Mouse (Mus musculus): ENCODE results near the gene Mical1. TPM values are rescaled to one million over a fixed set of nuclear protein-coding genes. Genes with fewer than 3 reads are reported as not detected.
A peak's percentile ranks its signal among the peaks of the same experiment; 100 is the strongest.

Gene Mical1
- total and polyA plus RNA-seq, 2 experiments from 2014 or later, result 32.1 to 40.0 TPM

DNA sequence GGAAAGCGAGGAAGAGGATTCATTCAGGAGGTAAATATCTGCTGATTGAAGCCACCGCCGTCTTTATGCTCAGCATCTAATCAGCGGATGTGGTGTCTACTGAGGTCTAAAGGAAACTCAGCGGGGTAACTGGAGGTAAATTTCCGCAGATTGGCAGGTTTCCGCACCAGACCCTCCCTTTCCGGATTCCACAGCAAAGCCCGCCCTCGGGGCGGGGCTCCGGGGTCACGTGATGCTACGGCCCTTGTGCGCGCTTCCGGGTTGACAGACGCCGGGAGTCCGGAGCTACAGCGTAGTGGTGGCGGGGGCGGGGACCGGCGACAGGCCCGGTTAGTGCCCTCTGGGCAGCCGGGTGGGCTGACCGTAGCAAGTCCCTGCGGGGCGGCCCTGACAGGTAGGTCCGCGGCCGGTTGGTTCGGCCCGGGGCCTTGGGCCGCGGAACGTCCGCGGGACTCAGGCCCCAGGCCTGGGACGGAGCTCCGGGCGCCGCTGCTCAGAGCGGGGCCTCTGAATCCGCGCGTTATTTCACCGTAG lies 25.9 kb upstream of the Mical1 start, which contains the start of gene Zbtb24:
Zbtb24 (plus strand) TSS at position 247 of the 534 bp plus-strand sequence.
- H3K27me3 ChIP-seq (ENCODE audit: insufficient read depth, low read length), result no peaks in the 10 kb centered on the region
- peak within 1 kb of the TSS; percentile 62 for H3K27ac ChIP-seq (ENCODE audit: low read depth, low read length)
- peak within 1 kb of the TSS; percentile 86 for H3K4me3 ChIP-seq (ENCODE audit: low read depth, low read length)
- peak; percentile 96 for DNase-seq
- under 1% methylated on average over 49 of the region's 49 CpGs for WGBS
- peaks cover 13% of the 10 kb centered on the region; the same call in 1 of the 2 replicates for H3K4me1 ChIP-seq (ENCODE audit: insufficient read depth)
- H3K4me2 ChIP-seq (ENCODE audit: low read depth), result peak within 1 kb of the TSS; percentile 52
- H3K9ac ChIP-seq, result peak within 1 kb of the TSS; percentile 80
- peak; percentile 97 for ATAC-seq
- H3K36me3 ChIP-seq (ENCODE audit: insufficient read depth), result peaks cover 17% of the 10 kb centered on the region; the same call in 1 of the 2 replicates
- no peak for TF ChIP-seq CTCF (IDR thresholded peaks at IDR 0.05; ENCODE audit: low read depth)
- no peaks in the 10 kb centered on the region for H3K9me3 ChIP-seq (ENCODE audit: low read length)

DNA sequence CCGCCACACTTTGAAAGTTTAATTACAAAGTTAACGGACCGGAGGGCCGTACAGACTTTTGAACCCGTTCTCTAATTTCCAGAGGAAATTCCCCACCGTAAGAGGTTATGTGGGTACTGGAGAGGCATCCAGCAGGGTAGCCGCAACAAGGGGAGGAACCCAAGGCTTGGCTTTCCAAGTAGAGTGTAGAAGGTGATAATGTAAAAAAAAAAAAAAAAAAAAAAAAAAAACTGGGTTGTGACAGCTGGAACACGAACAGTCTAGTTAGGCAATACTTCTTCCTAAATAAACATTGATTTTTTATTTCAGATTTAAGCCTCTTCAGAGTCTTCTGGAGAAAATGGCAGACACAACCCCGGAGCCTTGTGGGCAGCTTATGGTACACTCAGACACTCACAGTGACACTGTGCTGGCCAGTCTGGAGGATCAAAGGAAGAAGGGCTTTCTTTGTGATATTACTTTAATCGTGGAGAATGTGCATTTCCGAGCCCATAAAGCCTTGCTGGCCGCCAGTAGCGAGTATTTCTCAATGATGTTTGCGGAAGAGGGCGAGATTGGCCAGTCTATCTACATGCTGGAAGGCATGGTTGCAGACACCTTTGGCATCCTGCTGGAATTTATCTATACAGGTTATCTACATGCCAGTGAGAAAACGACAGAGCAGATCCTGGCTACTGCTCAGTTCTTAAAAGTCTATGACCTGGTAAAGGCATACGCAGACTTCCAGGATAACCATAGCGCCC lies 25.2 kb upstream of the Mical1 start:
- no peak for ATAC-seq
- WGBS, result 53% methylated on average over 18 of the region's 18 CpGs

DNA sequence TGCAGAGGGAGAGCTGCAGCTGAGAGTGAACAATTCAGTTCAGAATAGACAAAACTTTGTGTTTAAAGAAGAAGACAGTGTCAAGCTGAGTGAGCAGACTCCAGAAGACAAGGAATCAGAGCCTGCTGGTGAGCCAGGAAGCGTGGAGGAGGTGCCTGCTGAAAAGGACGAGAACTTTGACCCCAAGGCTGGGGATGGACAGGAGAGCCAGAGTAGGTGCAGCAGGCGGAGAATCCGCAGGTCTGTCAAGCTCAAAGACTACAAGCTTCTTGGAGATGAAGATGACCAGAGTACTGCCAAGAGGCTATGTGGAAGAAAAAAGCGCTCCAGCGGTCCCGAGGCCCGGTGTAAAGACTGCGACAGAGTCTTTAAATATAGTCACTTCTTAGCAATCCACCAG lies 24.5 kb upstream of the Mical1 start:
- no peak for TF ChIP-seq CTCF (IDR thresholded peaks at IDR 0.05; ENCODE audit: low read depth)
- WGBS, result 95% methylated on average over 9 of the region's 9 CpGs
- no peak overlapping the region for H3K27ac ChIP-seq (ENCODE audit: low read depth, low read length)

More for the DNA sequence above, 25.2 kb upstream of the Mical1 start:
- no peak for DNase-seq
- Histone ChIP-seq H3K4me1 (ENCODE audit: insufficient read depth) (peaks cover 13% of the 10 kb centered on the region; the same call in 1 of the 2 replicates), H3K27ac (ENCODE audit: low read depth, low read length) (peak overlapping the region; percentile 62), H3K36me3 (ENCODE audit: insufficient read depth) (peaks cover 21% of the 10 kb centered on the region), H3K4me3 (ENCODE audit: low read depth, low read length) (peak overlapping the region; percentile 86), H3K4me2 (ENCODE audit: low read depth) (peak overlapping the region; percentile 52), H3K9ac (peak overlapping the region; percentile 80), H3K27me3 (ENCODE audit: insufficient read depth, low read length) (no peaks in the 10 kb centered on the region), H3K9me3 (ENCODE audit: low read length) (no peaks in the 10 kb centered on the region)
- TF ChIP-seq CTCF (IDR thresholded peaks at IDR 0.05; ENCODE audit: low read depth), result no peak

DNA sequence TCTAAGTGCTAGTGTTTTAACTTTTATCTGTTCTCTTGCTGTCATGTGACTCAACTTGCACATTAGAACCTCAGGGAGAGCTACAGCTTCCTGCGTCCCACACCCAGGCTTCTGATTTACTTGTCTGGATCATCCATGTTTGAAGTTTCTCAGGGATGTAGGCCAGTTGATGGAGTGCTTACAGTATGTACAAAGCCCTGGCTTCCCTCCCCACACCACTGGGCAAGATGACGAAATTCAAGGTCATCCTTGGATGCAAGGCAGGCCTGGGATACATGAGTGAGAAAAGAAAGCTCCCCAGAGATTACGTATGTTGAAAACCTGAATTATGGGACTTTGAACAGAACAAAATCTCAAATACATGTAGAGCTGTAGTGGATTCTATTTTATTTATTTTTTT lies 23.3 kb upstream of the Mical1 start:
- no peak overlapping the region for H3K4me2 ChIP-seq (ENCODE audit: low read depth)
- no peaks in the 10 kb centered on the region for H3K9me3 ChIP-seq (ENCODE audit: low read length)
- WGBS, result 92% methylated on average over 3 of the region's 3 CpGs
- no peak for ATAC-seq
- H3K36me3 ChIP-seq (ENCODE audit: insufficient read depth), result peaks cover 30% of the 10 kb centered on the region
- TF ChIP-seq CTCF (IDR thresholded peaks at IDR 0.05; ENCODE audit: low read depth), result no peak
- no peak for DNase-seq
- H3K9ac ChIP-seq, result no peak overlapping the region
- H3K27ac ChIP-seq (ENCODE audit: low read depth, low read length), result no peak overlapping the region
- H3K4me1 ChIP-seq (ENCODE audit: insufficient read depth), result peaks cover 13% of the 10 kb centered on the region; the same call in 1 of the 2 replicates
- no peak overlapping the region for H3K4me3 ChIP-seq (ENCODE audit: low read depth, low read length)
- H3K27me3 ChIP-seq (ENCODE audit: insufficient read depth, low read length), result no peaks in the 10 kb centered on the region

More for the DNA sequence above, 24.5 kb upstream of the Mical1 start:
- H3K4me2 ChIP-seq (ENCODE audit: low read depth), result no peak overlapping the region
- H3K36me3 ChIP-seq (ENCODE audit: insufficient read depth), result peaks cover 28% of the 10 kb centered on the region
- no peak overlapping the region for H3K9ac ChIP-seq
- no peaks in the 10 kb centered on the region for H3K27me3 ChIP-seq (ENCODE audit: insufficient read depth, low read length)
- ATAC-seq, result no peak
- H3K9me3 ChIP-seq (ENCODE audit: low read length), result no peaks in the 10 kb centered on the region
- DNase-seq, result no peak
- H3K4me3 ChIP-seq (ENCODE audit: low read depth, low read length), result no peak overlapping the region
- H3K4me1 ChIP-seq (ENCODE audit: insufficient read depth), result peaks cover 13% of the 10 kb centered on the region; the same call in 1 of the 2 replicates

DNA sequence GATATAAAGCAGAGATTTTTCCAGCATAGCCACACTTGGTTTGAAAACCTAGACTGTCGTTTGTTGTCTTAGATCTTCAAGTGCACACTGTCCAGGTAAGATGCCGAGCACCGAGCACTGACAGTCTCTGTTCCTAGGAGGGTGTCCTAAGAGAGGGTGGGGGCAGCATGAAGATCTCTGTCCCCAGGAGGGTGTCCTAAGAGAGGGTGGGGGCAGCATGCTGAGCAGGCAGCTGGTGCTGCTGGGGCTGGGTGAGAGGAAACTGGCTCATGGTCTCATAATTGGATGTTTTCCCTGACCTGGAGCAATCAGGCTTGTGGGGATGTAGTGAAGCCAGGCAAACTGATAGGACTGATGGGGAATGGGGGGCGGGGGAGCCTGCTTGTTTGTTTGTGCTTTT lies 16.1 kb upstream of the Mical1 start:
- DNase-seq, result no peak
- Histone ChIP-seq H3K27ac (ENCODE audit: low read depth, low read length) (no peak overlapping the region), H3K36me3 (ENCODE audit: insufficient read depth) (peaks cover 45% of the 10 kb centered on the region), H3K4me2 (ENCODE audit: low read depth) (no peak overlapping the region), H3K4me3 (ENCODE audit: low read depth, low read length) (no peak overlapping the region), H3K9ac (no peak overlapping the region), H3K4me1 (ENCODE audit: insufficient read depth) (no peaks in the 10 kb centered on the region), H3K27me3 (ENCODE audit: insufficient read depth, low read length) (no peaks in the 10 kb centered on the region), H3K9me3 (ENCODE audit: low read length) (no peaks in the 10 kb centered on the region)
- ATAC-seq, result no peak
- WGBS, result 89% methylated on average over 4 of the region's 4 CpGs
- TF ChIP-seq CTCF (IDR thresholded peaks at IDR 0.05; ENCODE audit: low read depth), result no peak

DNA sequence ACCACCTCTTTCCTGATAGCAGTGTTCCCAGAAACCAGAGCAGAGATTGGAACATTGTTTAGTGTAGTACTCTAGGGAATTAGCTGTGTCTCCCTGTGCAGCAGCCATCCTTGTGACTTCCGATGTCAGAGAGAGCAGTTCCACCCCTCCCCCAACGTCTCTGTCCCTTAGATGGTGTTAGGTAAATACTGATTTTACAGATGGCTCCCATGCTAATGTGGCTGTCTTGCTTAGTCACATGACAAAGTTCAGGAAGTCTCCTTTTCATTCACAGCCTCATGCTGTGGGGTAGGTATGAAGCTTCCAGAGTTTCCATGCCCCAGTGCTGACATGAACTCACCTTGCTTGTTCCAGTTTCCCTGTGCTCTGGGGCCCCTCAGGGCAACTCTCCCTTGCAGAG lies 15.6 kb upstream of the Mical1 start:
- no peak for TF ChIP-seq CTCF (IDR thresholded peaks at IDR 0.05; ENCODE audit: low read depth)
- no peak overlapping the region for H3K9ac ChIP-seq
- H3K4me1 ChIP-seq (ENCODE audit: insufficient read depth), result no peaks in the 10 kb centered on the region
- H3K27me3 ChIP-seq (ENCODE audit: insufficient read depth, low read length), result no peaks in the 10 kb centered on the region
- DNase-seq (no peak), ATAC-seq (no peak)
- peaks cover 41% of the 10 kb centered on the region for H3K36me3 ChIP-seq (ENCODE audit: insufficient read depth)
- H3K9me3 ChIP-seq (ENCODE audit: low read length), result no peaks in the 10 kb centered on the region
- no peak overlapping the region for H3K4me3 ChIP-seq (ENCODE audit: low read depth, low read length)
- H3K4me2 ChIP-seq (ENCODE audit: low read depth), result no peak overlapping the region
- WGBS, result 35% methylated on average over 2 of the region's 2 CpGs
- no peak overlapping the region for H3K27ac ChIP-seq (ENCODE audit: low read depth, low read length)
